Mouse (Mus musculus): ENCODE data around the gene 2310034G01Rik. TPM values are rescaled to one million over a fixed set of nuclear protein-coding genes. Genes with fewer than 3 reads are reported as not detected.

The 2310034G01Rik gene
- polyA plus RNA-seq, 1 experiment = 3.4 TPM

- peak overlapping the region; percentile 98 for H3K27ac ChIP-seq (ENCODE audit: insufficient read depth, low read depth, low read length)
- 33% methylated on average over 18 of the region's 18 CpGs for WGBS
- H3K4me1 ChIP-seq (ENCODE audit: control insufficient read depth, insufficient read depth, insufficient read length, low read length) = peaks cover 5% of the 10 kb centered on the region; the same call in 1 of the 2 replicates
- no peak for TF ChIP-seq POLR2A (IDR thresholded peaks at IDR 0.05; ENCODE audit: low read depth, low read length)
- no peak for TF ChIP-seq CTCF (IDR thresholded peaks at IDR 0.05; ENCODE audit: extremely low read depth, insufficient read length, insufficient replicate concordance, low read depth, low read length)
- H3K27me3 ChIP-seq (ENCODE audit: control insufficient read depth, insufficient read depth, low read length) = no peaks in the 10 kb centered on the region
- H3K4me3 ChIP-seq (ENCODE audit: low read depth, low read length) = peak overlapping the region; percentile 77
- H3K36me3 ChIP-seq (ENCODE audit: control insufficient read depth, insufficient read depth, low read length) = peaks cover 13% of the 10 kb centered on the region
Observed at GRCm38 (mm10) chr19:46303251-46304215, 46.6 kb downstream of the 2310034G01Rik start.

- 95% methylated on average over 4 of the region's 4 CpGs for WGBS
- peaks cover 5% of the 10 kb centered on the region; the same call in 1 of the 2 replicates for H3K4me1 ChIP-seq (ENCODE audit: control insufficient read depth, insufficient read depth, insufficient read length, low read length)
- H3K4me3 ChIP-seq (ENCODE audit: low read depth, low read length) = no peak overlapping the region
- TF ChIP-seq CTCF (IDR thresholded peaks at IDR 0.05; ENCODE audit: extremely low read depth, insufficient read length, insufficient replicate concordance, low read depth, low read length) (no peak), POLR2A (IDR thresholded peaks at IDR 0.05; ENCODE audit: low read depth, low read length) (no peak)
- H3K27ac ChIP-seq (ENCODE audit: insufficient read depth, low read depth, low read length) = no peak overlapping the region
- H3K27me3 ChIP-seq (ENCODE audit: control insufficient read depth, insufficient read depth, low read length) = no peaks in the 10 kb centered on the region
- H3K36me3 ChIP-seq (ENCODE audit: control insufficient read depth, insufficient read depth, low read length) = peaks cover 6% of the 10 kb centered on the region; the same call in 1 of the 2 replicates
Observed at GRCm38 (mm10) chr19:46302551-46302950, 47.6 kb downstream of the 2310034G01Rik start.

- 50% methylated on average over 8 of the region's 8 CpGs for WGBS
- no peaks in the 10 kb centered on the region for H3K27me3 ChIP-seq (ENCODE audit: control insufficient read depth, insufficient read depth, low read length)
Observed at GRCm38 (mm10) chr19:46300294-46301045, 49.6 kb downstream of the 2310034G01Rik start.

More at GRCm38 (mm10) chr19:46300294-46301045, 49.6 kb downstream of the 2310034G01Rik start:
- H3K4me3 ChIP-seq (ENCODE audit: low read depth, low read length) = no peak overlapping the region
- no peaks in the 10 kb centered on the region for H3K36me3 ChIP-seq (ENCODE audit: control insufficient read depth, insufficient read depth, low read length)
- H3K4me1 ChIP-seq (ENCODE audit: control insufficient read depth, insufficient read depth, insufficient read length, low read length) = peaks cover 5% of the 10 kb centered on the region; the same call in 1 of the 2 replicates
- TF ChIP-seq POLR2A (IDR thresholded peaks at IDR 0.05; ENCODE audit: low read depth, low read length) = no peak
- TF ChIP-seq CTCF (IDR thresholded peaks at IDR 0.05; ENCODE audit: extremely low read depth, insufficient read length, insufficient replicate concordance, low read depth, low read length) = no peak
- no peak overlapping the region for H3K27ac ChIP-seq (ENCODE audit: insufficient read depth, low read depth, low read length)

Other genes with a start within 250 kb of the 2310034G01Rik start
- not detected in 2 replicates for gene Elovl3, start 218.4 kb downstream of the 2310034G01Rik start, polyA plus RNA-seq (2012; rRNA removed)
- gene Pitx3, start 202.0 kb downstream of the 2310034G01Rik start, polyA plus RNA-seq (2012; rRNA removed) = not detected in 2 replicates
- 77.6 and 146 TPM in 2 replicates for gene Gbf1, start 197.8 kb downstream of the 2310034G01Rik start, polyA plus RNA-seq (2012; rRNA removed)
- gene Nfkb2, start 46.0 kb downstream of the 2310034G01Rik start, polyA plus RNA-seq (2012; rRNA removed) = 41.4 and 89.6 TPM in 2 replicates
- 27.0 and 30.1 TPM in 2 replicates for gene Psd, start 23.1 kb downstream of the 2310034G01Rik start, polyA plus RNA-seq (2012; rRNA removed)
- gene Fbxl15, start 22.1 kb downstream of the 2310034G01Rik start, polyA plus RNA-seq (2012; rRNA removed) = 37.4 and 60.4 TPM in 2 replicates
- gene Cuedc2, start 11.6 kb downstream of the 2310034G01Rik start, polyA plus RNA-seq (2012; rRNA removed) = 23.5 and 26.9 TPM in 2 replicates
- gene Mfsd13a, start 9.2 kb downstream of the 2310034G01Rik start, polyA plus RNA-seq (2012; rRNA removed) = 29.4 and 36.0 TPM in 2 replicates
- 37.7 and 78.0 TPM in 2 replicates for gene Actr1a, start 45.4 kb upstream of the 2310034G01Rik start, polyA plus RNA-seq (2012; rRNA removed)
- 5.8 and 9.4 TPM in 2 replicates for gene Sufu, start 46.6 kb upstream of the 2310034G01Rik start, polyA plus RNA-seq (2012; rRNA removed)
- gene Trim8, start 151.4 kb upstream of the 2310034G01Rik start, polyA plus RNA-seq (2012; rRNA removed) = 42.3 and 54.8 TPM in 2 replicates
- 1.3 and 2.1 TPM in 2 replicates for gene Arl3, start 222.9 kb upstream of the 2310034G01Rik start, polyA plus RNA-seq (2012; rRNA removed)
- 1.3 and 1.6 TPM in 2 replicates for gene Sfxn2, start 223.1 kb upstream of the 2310034G01Rik start, polyA plus RNA-seq (2012; rRNA removed)
- gene Wbp1l, start 248.8 kb upstream of the 2310034G01Rik start, polyA plus RNA-seq (2012; rRNA removed) = 24.8 and 42.4 TPM in 2 replicates